Mouse (Mus musculus): ENCODE measurements around the gene Pacsin2. TPM values are rescaled to one million over a fixed set of nuclear protein-coding genes. Genes with fewer than 3 reads are reported as not detected.

The Pacsin2 gene
- polyA plus RNA-seq, 1 experiment = 47.6 TPM

- Histone ChIP-seq H3K4me1 (ENCODE audit: control insufficient read depth, insufficient read depth, low read length) (peaks cover 19% of the 10 kb centered on the region), H3K27ac (ENCODE audit: control insufficient read depth, insufficient read depth, low read depth, low read length, poor library complexity) (peak overlapping the region; percentile 63), H3K4me3 (replicated peaks; ENCODE audit: control insufficient read depth, low read depth, low read length) (no peak overlapping the region)
- TF ChIP-seq CTCF (IDR thresholded peaks at IDR 0.05; ENCODE audit: control insufficient read depth, insufficient read depth, low read length) (no peak), POLR2A (IDR thresholded peaks at IDR 0.05; ENCODE audit: borderline replicate concordance, control insufficient read depth, low read depth, low read length) (peak; percentile 19; the same call in 1 of the 2 replicates)
- WGBS = 26% methylated on average over 10 of the region's 10 CpGs
Measured at GRCm38 (mm10) chr15:83473832-83474465, 9.5 kb upstream of the Pacsin2 start.

- TF ChIP-seq POLR2A (IDR thresholded peaks at IDR 0.05; ENCODE audit: borderline replicate concordance, control insufficient read depth, low read depth, low read length) (no peak), CTCF (IDR thresholded peaks at IDR 0.05; ENCODE audit: control insufficient read depth, insufficient read depth, low read length) (no peak)
- Histone ChIP-seq H3K27ac (ENCODE audit: control insufficient read depth, insufficient read depth, low read depth, low read length, poor library complexity) (peak overlapping the region; percentile 63; the same call in 1 of the 2 replicates), H3K4me3 (replicated peaks; ENCODE audit: control insufficient read depth, low read depth, low read length) (no peak overlapping the region), H3K4me1 (ENCODE audit: control insufficient read depth, insufficient read depth, low read length) (peaks cover 19% of the 10 kb centered on the region)
- WGBS = 37% methylated on average over 1 of the region's 1 CpGs
Measured at GRCm38 (mm10) chr15:83473251-83473650, 8.8 kb upstream of the Pacsin2 start.

GRCm38 (mm10) chr15:83471476-83471875 is 7.1 kb upstream of the Pacsin2 start:
- no peak overlapping the region for H3K4me3 ChIP-seq (replicated peaks; ENCODE audit: control insufficient read depth, low read depth, low read length)
- WGBS = 52% methylated on average over 7 of the region's 7 CpGs
- H3K27ac ChIP-seq (ENCODE audit: control insufficient read depth, insufficient read depth, low read depth, low read length, poor library complexity) = no peak overlapping the region; the same call in 1 of the 2 replicates
- TF ChIP-seq CTCF (IDR thresholded peaks at IDR 0.05; ENCODE audit: control insufficient read depth, insufficient read depth, low read length) = no peak
- H3K4me1 ChIP-seq (ENCODE audit: control insufficient read depth, insufficient read depth, low read length) = peaks cover 19% of the 10 kb centered on the region

- Histone ChIP-seq H3K4me3 (replicated peaks; ENCODE audit: control insufficient read depth, low read depth, low read length) (no peak overlapping the region), H3K4me1 (ENCODE audit: control insufficient read depth, insufficient read depth, low read length) (peaks cover 19% of the 10 kb centered on the region), H3K27ac (ENCODE audit: control insufficient read depth, insufficient read depth, low read depth, low read length, poor library complexity) (no peak overlapping the region)
- TF ChIP-seq CTCF (IDR thresholded peaks at IDR 0.05; ENCODE audit: control insufficient read depth, insufficient read depth, low read length) = no peak
- no peak for TF ChIP-seq POLR2A (IDR thresholded peaks at IDR 0.05; ENCODE audit: borderline replicate concordance, control insufficient read depth, low read depth, low read length)
- 73% methylated on average over 8 of the region's 8 CpGs for WGBS
Measured at GRCm38 (mm10) chr15:83470443-83470842, 6.0 kb upstream of the Pacsin2 start.

DNA sequence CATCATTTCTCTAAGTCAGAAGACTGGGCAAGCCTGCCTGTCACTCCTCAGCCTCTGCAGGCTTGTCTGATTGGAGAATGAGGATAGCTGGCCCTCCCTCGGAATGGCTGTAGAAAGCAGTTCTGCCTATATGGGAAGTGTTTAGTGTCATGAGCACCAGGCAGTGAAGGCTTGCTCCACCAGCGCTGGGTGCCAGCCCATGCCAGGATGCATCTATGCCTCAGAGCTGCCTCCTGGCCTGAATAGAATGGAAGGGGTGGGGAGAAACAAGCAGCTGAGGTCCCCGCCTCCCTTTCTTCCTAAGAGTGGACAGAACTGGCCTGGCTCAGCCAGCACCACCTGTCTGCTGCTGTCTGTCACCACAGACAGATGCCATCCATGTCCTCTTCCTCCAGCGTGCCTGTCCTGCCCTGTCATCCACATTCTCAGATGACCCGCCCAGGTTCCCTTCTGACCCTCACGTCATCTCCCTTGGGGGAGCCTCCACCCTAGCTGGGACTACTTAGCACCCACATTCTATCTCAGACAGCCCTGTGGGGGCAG is 4.9 kb upstream of the Pacsin2 start:
- peaks cover 18% of the 10 kb centered on the region for H3K4me1 ChIP-seq (ENCODE audit: control insufficient read depth, insufficient read depth, low read length)
- 77% methylated on average over 6 of the region's 6 CpGs for WGBS
- TF ChIP-seq CTCF (IDR thresholded peaks at IDR 0.05; ENCODE audit: control insufficient read depth, insufficient read depth, low read length) (no peak), POLR2A (IDR thresholded peaks at IDR 0.05; ENCODE audit: borderline replicate concordance, control insufficient read depth, low read depth, low read length) (no peak)
- no peak overlapping the region for H3K4me3 ChIP-seq (replicated peaks; ENCODE audit: control insufficient read depth, low read depth, low read length)
- no peak overlapping the region for H3K27ac ChIP-seq (ENCODE audit: control insufficient read depth, insufficient read depth, low read depth, low read length, poor library complexity)

GRCm38 (mm10) chr15:83467232-83467966 is 3.0 kb upstream of the Pacsin2 start:
- Histone ChIP-seq H3K4me1 (ENCODE audit: control insufficient read depth, insufficient read depth, low read length) (peaks cover 15% of the 10 kb centered on the region), H3K27ac (ENCODE audit: control insufficient read depth, insufficient read depth, low read depth, low read length, poor library complexity) (no peak overlapping the region), H3K4me3 (replicated peaks; ENCODE audit: control insufficient read depth, low read depth, low read length) (no peak overlapping the region)
- no peak for TF ChIP-seq CTCF (IDR thresholded peaks at IDR 0.05; ENCODE audit: control insufficient read depth, insufficient read depth, low read length)
- no peak for TF ChIP-seq POLR2A (IDR thresholded peaks at IDR 0.05; ENCODE audit: borderline replicate concordance, control insufficient read depth, low read depth, low read length)
- WGBS = 86% methylated on average over 9 of the region's 9 CpGs

- 71% methylated on average over 4 of the region's 4 CpGs for WGBS
- H3K27ac ChIP-seq (ENCODE audit: control insufficient read depth, insufficient read depth, low read depth, low read length, poor library complexity) = no peak overlapping the region
- no peak overlapping the region for H3K4me3 ChIP-seq (replicated peaks; ENCODE audit: control insufficient read depth, low read depth, low read length)
- TF ChIP-seq CTCF (IDR thresholded peaks at IDR 0.05; ENCODE audit: control insufficient read depth, insufficient read depth, low read length) (no peak), POLR2A (IDR thresholded peaks at IDR 0.05; ENCODE audit: borderline replicate concordance, control insufficient read depth, low read depth, low read length) (no peak)
- H3K4me1 ChIP-seq (ENCODE audit: control insufficient read depth, insufficient read depth, low read length) = peaks cover 9% of the 10 kb centered on the region
Measured at GRCm38 (mm10) chr15:83466331-83466730, 1.9 kb upstream of the Pacsin2 start.

DNA sequence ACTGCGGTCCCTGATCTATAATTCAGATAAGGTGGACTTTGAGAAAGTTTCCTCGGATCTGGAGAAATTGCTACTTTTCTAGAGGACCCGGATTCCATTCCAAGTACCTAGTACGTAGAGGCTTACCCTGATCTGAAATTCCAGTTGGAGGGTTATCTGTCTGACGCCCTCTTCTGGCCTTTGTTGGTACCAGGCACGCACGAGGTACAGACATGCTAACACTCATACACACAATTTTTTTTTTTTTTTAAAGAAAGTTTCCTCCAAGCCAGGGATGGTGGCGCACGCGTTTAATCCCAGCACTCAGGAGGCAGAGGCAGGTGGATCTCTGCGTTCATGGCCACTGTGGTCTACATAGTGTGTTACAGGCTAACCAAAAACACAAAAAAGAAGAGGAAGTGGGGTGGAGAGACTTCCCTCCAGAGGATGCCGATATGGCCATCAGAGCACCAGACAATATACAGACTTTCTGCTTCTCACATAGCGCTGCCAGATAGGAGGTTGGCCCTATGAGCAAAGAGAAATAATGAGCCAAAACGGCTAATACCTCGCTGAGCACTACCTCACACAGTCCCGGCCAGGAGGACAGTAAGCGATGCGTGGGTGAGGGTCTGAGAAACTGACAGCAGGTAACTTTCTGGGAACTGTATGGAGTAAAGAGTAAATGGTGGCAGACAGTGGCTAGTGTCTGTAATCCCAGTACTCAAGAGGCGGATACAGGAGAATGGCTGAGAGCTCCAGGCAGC is 672 bp upstream of the Pacsin2 start:
- Histone ChIP-seq H3K4me3 (replicated peaks; ENCODE audit: control insufficient read depth, low read depth, low read length) (peak overlapping the region; percentile 21), H3K4me1 (ENCODE audit: control insufficient read depth, insufficient read depth, low read length) (peaks cover 6% of the 10 kb centered on the region), H3K27ac (ENCODE audit: control insufficient read depth, insufficient read depth, low read depth, low read length, poor library complexity) (peak overlapping the region; percentile 13; the same call in 1 of the 2 replicates)
- TF ChIP-seq POLR2A (IDR thresholded peaks at IDR 0.05; ENCODE audit: borderline replicate concordance, control insufficient read depth, low read depth, low read length) (no peak), CTCF (IDR thresholded peaks at IDR 0.05; ENCODE audit: control insufficient read depth, insufficient read depth, low read length) (peak; percentile 28; the same call in 1 of the 2 replicates)
- 58% methylated on average over 19 of the region's 19 CpGs for WGBS

Data from bone marrow, adult 2 months (tissue).